Mouse (Mus musculus): ENCODE measurements around the gene Cd9.

Cd9 gene

DNA sequence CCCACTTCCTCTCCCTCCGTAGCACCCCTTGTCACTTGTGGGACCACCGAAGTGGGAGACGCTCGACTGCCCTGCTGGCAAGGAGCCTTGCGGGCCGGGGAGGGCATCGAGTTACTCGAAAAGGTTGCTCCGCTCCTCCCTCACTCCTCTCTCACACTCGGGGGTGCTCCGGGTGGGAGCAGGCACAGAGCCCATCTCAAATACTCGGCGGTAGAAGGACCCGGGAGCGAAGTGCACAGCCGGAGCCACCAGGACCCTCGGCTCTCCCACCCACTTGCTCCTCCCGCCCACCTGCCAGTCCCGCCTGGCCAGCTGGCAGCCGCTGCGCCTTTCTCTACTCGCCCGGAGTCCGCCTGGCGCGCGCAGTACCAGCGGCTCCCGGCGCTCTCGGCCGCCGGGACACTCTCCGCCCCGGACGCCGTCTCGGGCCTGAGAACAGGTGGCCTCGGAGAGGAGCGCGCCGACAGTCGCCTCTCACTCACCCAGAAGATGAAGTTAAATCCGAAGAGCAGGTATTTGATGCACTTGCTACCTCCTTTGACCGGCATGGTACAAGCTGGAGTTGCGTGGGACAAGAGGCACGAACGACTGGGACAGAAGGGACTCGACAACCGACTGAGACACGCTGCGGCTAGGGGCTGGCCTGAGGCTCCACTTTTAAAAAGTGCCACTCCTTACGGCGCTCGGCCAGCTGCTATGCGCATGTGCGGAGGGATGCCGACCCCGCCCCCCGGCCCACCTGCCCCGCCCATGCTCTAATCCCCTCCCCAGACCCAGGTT, at the start of gene Cd9:
Cd9 (minus strand) TSS at position 700 of the 780 bp plus-strand sequence.
- DNase-seq, result peak; percentile 80

DNA sequence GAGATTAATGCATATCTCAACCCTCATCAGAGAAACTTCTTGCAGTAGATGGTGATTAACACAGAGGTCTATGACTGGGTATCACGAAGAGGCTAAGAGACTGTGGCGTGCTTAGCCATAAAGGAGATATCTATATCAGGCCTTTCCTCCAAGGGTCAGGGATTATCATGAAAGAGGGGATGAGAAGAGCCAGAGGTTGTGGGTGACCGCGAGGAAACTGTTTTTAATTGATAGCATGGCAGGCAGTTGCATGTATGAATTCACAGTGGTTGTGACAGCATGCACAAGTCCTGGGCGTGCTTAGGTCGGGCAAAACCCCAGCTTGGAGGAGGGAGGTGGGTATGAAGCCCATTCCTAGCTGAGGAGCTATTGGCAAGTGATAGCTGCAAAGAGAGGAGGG, 46.7 kb upstream of the Cd9 start:
- DNase-seq, result peak; percentile 33

DNA sequence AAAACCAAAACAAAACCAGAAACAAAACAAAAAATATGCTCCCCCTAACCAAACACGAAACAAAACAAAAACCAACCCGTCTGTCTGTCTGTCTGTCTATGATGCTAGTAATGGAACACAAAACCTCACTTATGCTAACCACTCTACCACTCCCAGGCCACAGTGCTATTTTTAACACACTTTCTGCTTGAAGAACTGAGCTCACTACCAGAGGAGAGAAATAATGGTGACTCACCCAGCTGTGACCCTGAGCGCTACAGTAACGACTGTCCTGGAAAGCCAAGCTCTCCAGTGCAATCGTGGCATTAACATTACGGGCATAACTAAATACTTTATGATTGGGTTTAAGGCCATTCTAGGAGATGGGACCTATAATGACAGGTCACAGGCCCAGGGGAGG, 46.2 kb upstream of the Cd9 start:
- no peak for DNase-seq

DNA sequence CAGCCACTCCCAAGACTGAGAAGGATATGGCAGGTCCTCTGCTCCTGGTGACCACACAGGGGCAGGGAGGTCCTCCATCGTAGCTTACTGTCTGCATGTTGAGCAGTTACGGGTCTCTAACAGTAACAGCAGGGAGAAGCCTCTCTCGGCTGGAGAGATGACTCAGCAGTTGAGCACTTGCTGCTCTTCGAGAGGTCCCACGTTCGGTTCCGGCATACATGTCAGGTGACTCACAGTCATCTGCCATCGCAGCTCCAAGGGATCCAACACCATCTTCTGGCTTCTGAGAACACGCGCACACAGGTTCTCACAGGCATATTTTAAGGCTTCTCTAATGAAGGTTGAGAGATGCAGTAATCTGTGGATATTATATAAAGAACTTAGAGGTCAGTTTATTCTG, 45.6 kb upstream of the Cd9 start:
- peak; percentile 60 for DNase-seq

DNA sequence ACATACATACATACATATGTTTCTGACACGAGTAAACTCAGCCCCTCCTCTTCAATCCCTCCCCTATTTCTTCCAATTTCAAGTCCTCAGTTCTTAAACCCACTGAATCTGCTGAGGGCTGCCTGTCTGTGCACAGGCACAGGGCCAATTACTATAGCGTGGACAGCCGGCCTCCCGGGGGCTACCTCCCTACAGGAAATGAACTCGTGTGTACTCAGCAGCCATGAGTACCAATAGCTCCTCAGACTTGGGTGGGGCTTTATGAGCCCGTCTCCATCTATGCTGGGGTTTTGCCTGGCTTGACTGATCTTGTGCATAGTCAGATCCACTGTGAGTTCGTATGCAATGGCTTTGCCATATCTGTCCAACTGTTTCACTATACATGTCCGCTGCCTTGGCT, 44.8 kb upstream of the Cd9 start:
- no peak for DNase-seq

DNA sequence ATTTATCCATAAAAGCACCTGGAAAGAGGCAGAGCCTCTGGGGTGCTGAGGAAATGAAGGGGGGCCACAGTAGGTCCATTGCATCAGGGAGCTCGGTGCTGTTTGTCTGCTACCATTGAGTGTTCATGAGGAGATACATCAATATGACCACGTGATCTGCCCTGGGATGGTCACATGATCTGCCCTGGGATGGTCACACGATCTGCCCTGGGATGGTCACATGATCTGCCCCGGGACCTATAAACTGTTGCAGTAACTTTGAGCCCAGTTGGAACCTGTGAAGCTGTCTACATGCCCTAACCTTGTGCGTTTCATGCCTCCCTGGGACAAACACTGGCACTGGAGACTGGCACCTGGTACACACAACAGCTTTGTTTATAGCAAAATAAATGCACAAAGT, 43.9 kb upstream of the Cd9 start:
- no peak for DNase-seq

DNA sequence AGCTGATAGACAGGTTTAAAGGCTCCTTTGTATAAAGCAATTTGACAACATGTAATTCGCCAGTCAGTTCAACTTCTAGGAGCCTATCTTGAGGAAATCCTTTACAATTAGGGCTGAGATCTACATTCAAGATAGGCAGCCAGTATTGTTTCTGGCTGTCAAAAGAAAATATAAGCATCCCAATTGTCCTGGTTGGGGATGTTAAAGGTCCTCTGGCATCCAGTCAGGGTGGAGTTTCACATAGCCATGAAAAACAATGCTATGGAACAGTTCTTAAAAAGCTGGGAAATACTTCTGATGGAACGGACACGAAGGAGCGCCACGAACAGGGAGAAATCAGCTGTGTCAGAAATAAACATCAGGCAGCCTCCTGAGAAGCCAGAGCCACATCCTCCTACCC, 40.4 kb upstream of the Cd9 start:
- no peak for DNase-seq

DNA sequence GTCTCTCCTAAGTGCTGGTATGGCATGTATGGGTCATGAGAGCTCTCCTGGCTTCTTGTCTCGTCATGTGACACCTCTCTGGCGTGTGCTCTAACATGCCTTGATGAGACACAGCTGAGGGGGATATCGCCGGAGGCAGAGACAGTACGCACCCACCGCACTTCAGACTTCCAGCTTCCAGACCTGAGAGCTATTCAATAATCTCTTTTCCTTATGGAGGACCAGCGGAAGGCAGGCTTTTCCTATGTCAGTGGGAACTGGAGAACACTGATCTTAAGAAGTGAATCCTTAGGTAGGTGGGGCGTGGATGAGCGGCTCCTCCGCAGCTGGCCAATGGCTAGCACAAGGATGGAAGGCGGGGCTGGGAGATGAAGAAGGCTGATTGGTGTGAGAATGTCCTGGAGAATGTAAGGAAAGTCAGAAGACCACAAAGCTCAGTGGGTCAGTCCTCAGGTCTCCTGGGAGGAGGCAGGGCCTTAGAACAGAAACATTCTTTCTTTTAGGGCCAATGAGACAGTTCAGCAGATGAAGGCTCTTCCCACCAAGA, 38.6 kb upstream of the Cd9 start:
- no peak for DNase-seq

DNA sequence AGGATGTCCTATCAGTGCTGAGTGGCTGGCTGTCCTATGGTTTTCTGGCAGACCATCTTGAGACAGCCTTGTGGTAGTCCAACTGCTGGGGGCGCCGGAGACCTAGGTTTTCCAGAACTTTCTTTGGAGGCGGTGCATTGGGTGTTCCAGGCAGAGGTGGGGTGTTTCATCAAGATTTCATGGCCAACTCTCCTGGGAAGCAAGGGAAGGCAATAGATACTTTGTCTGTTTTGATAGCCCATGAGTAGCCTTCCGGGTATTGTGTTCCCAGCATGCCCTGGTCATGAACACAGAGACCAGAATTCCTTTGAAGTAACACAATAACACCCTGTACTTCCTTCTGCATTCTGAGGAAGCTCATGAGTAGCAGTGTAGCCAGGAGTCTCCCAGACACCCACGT, 34.9 kb upstream of the Cd9 start:
- peak; percentile 38 for DNase-seq

DNA sequence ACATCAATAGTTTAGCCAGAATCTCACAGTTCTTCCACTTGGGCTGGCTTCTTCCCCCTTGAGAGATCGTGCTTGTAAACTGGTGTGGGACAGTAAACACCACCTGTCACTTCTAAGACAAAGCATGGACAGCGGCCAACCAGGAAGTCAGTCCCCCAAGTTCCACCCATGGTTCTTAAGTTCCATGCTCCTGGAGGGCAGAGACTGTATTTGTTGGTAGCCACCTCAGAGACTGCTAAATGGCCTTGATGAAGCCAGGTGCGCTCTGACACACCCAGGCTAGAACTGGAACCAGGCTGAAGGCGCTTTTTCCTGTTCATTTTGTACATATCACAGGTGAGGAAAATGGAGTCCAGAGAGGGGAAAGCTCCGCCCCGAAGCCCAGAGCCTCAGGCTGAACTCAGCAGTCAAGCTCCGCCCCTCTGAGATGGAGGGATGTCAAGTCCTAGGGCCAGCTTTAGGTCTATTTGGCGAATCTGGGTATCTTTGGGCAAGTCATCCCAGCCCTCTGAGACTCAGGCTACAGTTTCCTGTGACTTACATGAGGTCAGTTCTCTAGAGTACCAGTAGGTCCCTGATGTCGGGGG, 34.1 kb upstream of the Cd9 start:
- DNase-seq, result peak; percentile 33

DNA sequence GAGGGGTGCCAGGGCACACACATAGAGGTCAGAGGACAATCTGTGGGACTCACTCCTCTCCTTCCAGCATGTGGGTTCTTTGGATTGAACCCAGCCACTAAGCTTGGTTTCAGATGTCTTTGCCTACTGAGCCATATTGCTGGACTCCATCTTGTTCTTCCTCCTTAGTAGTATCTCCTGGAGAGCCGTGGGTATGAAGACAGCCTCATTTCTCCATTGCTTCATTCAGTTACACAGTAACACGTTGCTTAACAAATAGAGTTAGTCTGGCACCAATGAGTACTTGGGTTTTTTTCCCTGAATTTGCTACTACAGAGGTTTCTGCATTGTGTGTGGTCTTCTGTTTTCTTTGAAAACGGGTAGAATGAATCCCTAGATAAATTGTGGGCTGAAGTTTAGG, 31.5 kb upstream of the Cd9 start:
- no peak for DNase-seq

DNA sequence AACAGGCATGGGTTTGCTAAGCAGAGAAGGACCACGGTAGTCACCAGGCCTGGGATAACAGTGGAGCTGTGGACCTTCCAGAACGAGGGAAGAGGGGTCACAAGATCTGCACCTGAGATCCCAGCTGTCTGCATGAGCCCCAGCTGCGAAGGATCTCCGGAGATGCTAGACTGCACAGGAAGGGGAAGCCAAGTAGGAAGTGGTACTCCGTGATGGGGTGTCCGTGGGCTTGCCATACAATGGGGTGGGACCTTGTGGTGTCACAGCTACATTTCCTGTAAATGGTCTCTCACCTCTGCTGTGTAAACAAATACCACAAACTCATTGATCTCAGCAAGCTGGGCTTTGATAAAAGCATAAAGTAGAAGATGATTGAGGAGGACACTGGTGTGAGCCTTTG, 29.4 kb upstream of the Cd9 start:
- DNase-seq, result no peak

DNA sequence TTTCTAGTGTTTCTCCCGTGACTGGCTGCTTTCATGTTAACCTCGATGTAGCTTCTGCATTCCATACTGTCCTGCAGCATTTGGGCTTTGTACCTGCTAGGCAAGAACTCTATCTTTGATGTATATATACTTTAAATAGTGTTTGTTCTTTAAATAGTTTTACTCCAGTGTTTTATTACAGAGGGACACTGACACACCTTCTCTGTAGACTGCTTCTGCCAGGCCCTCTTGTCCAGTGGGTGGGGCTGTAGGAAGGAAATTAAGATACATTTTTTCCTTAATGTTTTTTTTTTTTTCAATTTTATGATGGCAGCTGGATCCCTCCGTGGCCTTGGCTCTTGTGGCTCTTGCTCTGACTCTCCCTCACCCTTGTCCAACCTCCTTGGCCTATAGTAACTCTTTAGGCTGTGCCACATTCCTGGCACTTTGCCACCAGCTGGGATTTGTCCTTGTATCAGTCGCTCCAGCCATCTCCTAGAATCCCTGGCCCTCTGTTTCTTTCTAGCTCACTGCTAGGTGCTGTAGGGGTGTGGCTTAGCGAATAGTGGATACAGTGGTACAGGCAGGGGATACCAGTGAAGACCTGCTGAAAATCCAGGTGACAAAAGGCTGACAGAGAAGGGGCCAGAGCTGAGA, 27.1 kb upstream of the Cd9 start:
- no peak for DNase-seq

DNA sequence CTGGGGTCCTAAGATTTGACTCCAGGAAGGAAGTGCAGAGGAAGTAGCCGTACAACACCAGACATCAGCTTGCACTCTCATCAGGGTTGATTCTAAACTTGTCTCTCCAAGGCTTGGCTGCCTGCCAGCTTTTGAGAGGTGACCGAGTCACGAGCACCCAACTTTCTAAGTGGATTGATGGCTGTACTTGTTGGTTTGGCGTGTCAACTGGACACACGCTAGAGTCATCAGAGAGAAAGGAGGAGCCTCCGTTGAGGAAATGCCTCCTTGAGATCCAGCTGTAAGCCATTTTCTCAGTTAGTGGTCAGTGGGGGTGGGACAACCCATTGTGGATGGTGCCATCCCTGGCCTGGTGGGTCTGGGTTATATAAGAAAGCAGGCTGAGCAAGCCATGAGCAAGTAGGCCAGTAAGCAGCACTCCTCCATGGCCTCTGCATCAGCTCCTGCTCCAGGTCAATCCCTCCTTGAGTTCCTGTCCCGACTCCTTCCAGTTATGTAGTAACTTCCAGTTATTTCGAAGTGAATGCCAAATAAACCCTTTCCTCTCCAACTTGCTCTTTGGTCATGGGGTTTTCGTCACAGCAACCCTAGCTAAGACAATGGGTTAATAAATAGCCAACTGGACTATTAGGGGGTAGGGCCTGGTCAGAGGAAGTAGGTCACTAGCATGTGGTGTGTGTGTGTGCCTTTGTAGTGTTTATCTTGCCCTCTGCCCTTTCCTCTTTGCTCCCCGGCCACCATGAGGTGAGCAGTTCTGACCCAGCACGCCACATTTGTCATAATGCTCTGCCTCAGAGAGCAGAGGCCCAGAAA, 21.1 kb upstream of the Cd9 start:
- peak; percentile 59 for DNase-seq

DNA sequence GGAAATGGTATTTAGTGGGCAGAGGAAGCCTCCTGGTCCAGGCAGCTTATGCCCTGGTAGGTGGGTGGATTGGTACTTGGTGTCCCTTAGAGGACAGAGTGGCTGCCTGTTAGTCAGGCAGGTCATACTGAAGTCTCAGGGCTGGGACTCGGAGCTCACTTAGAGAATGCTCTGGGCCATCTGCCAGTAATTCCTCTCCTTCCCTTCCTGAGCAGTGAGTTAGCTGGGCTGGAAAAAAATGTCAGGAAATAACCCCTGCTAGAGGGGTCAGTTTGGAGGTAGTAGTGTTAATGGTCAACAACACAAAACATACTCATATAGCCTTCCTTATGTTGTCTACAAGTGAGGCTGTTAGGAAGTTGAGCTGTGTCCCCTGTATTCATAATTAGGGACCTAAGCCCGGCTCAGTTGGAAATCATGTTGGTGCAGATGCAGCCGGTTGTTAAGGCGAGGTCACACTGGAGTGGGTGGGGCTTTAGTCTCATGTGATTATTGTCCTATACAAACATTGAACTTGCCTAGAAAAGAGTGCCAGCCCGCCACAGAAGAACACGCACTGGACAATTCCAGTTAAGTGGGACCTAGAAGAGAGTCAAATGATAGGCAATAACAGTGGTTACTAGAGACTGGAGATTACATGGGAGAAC, 18.5 kb upstream of the Cd9 start:
- DNase-seq, result peak; percentile 49

DNA sequence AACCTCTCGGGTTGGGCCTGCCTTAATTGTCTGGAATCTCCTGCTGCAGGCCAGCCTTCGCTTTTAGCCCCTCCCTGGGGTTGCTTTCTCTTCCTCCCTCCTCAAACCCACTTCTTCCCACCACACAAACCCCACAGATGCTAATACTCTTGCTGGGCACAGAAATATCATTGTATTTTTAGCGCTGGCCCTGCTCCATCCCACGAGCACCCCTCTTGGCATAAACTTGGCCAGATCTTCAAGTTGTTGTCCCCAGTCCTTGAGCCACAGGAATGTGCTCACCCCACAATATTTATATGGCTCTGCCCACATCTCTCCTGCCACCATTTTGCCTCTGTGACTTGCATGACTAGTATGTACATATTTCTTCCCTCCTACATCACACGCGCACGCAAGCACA, 16.6 kb upstream of the Cd9 start:
- no peak for DNase-seq

DNA sequence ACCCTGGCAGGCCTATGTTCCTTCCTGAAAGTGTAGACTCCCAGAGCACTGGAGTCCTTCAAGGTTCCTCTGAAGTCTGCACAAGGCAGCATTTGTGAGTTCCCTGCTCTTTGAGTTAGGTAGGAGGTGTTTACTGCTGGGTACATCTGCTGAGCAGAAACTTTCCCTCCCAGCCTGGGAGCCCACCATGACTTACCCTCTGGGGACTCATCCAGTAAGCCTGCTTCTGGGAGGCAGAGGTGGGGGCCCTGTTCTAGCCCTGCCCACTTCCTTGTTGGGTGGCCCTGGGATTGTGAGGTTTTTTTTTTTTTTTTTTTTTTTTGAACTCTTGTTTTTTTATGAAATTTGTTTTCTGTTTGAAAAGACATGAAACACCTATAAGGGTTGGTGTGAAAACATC, 16.1 kb upstream of the Cd9 start:
- no peak for DNase-seq

DNA sequence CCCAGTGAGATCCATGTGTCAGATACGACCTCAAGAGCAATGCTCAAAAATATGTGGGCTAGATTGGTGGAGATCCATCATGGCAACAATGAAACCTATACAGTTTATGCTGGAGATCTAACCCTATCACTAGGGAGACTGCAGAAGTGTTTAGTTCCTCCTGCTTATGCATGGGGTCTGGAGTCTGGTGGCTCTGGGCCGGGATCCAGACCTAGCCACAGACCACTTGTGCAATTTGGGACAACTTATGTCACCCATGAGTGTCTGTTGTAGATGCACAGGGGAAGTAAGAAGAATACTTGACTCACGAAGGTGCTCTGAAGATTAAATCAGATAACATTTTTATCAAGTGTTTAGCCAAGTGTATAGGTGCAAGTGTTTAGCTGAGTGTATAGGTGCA, 15.2 kb upstream of the Cd9 start:
- no peak for DNase-seq

DNA sequence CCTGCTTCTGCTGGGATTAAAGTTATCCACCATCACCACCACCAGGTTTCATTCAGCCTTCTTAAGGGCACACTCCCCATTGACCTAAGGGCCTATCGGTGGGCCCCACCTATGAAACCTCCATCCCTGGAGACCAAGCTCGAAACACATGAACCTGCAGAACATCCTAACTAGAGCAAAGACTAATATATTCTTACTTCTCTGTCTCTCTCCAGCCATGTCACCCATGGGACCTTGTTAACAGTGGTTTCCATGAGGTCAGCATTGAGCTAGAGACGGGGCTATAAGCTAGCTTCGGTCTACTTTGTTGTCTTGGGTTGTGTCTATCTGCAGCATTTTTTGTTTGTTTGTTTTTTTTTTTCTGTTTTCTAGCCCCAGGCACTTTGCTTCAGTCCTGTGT, 11.8 kb upstream of the Cd9 start:
- no peak for DNase-seq

DNA sequence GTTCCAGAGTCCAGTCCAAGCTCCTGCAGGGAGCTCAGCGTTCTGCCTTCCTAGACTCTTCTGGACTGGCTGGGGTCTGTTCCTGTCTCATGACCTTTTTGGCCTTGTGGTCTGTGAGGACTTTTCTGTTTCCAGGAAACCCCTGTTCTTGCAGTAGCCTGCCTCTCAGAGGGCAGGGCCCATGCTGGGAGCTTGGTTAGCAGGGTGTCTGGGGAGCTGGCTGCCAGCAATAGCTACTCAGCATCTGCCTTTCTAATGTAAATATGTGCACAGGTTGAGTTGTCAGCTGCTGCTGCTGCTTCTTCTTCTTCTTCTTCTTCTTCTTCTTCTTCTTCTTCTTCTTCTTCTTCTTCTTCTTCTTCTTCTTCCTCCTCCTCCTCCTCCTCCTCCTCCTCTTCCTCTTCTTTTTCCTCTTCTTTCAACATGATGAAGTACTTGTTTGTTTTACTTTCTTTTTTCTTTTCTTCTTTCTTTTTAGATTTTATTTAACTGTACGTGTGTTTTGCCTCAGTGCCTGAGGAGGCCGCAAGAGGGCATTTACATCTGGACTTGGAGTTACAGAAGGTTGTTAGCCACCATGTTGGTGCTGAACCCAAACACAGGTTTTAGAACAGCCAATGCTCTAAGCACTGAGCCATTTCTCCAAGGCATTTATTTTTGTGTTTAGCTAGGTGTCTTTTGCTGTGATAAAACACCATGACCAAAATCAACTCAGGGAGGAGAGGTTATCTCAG, 10.2 kb upstream of the Cd9 start:
- no peak for DNase-seq

DNA sequence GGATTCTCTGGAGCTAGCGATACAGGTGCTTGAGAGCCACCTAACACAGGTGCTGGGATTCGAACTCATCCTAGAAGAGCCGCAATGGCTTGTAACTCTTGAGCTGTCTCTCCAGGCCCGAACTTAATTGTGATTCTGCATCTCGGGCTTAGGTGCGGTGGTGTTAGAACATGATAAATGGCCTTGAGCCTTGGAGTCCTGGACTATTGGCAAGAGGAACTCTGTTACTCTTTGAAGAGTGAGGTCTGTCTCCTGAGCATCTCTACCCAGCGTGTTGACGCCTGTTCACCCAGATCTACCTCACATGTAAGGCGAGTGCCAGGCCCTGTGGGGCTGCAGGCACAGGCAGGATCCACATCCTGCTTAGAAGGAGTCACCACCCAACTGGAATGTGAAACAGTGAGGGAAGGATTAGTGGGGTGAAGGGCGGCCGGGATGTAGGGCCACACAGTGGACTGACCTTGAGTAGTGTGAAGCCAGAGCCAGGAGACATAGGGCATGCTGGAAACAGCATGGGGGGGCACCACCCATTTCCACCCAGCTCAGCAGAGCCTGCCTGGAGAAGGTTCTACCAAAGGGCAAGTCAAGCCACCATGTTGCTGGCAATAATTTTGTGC, 8.7 kb upstream of the Cd9 start:
- no peak for DNase-seq

DNA sequence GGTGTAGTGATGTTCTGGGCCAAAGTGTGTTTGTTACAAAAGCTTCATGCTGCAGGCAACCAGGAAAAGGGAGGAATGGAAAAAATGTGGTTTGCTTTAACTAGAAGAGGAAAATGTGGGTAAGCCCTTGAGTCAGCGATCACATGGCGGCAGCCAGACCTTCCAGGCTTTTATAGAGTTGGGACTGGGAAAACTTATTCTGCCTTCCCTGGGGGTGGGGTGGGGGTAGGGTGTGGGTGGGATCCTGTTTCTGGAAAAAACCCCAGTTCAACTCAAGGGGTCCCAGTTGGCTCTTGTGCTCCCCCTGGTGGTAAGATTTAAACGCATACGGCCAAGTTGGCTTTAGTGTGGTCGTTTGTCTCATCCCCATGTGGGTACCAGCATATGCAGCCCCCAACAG, 3.5 kb upstream of the Cd9 start:
- DNase-seq, result peak; percentile 44

Measured in liver (tissue).